Mouse (Mus musculus): ENCODE results near the gene Prtg.
A peak's percentile ranks its signal among the peaks of the same experiment; 100 is the strongest.

Prtg gene

GRCm38 (mm10) chr9:72902611-72903010 lies 95.9 kb downstream of the Prtg start:
- DNase-seq (ENCODE audit: extremely low read depth, low read depth, low spot score) = no peak

GRCm38 (mm10) chr9:72906693-72907103 lies 100.0 kb downstream of the Prtg start:
- DNase-seq (ENCODE audit: extremely low read depth, low read depth, low spot score) = no peak

GRCm38 (mm10) chr9:72911381-72911780 lies 104.7 kb downstream of the Prtg start:
- DNase-seq (ENCODE audit: extremely low read depth, low read depth, low spot score) = no peak

DNA sequence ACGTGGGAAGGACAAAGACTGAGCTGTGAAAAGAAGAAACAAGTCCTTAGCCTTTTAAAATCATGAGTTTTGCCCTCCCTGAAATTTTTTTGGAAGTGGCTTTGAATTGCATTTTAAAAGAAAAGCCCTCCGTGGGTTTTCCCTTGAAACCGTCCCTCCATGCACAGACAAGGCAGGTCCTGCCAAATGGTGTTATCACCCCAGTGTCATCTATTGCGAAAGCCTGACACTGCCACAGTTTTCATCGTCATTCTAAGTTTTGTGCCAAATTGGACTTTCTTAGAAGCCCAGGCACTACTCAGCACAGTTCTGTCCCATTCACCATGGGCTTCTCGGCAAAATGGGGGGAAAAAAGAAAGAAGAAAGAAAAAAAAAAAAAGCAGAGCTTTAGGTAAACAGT lies 106.9 kb downstream of the Prtg start:
- DNase-seq (ENCODE audit: extremely low read depth, low read depth, low spot score) = no peak

- no peak for DNase-seq (ENCODE audit: extremely low read depth, low read depth, low spot score)
Measured at GRCm38 (mm10) chr9:72915728-72916127, 109.1 kb downstream of the Prtg start.

DNA sequence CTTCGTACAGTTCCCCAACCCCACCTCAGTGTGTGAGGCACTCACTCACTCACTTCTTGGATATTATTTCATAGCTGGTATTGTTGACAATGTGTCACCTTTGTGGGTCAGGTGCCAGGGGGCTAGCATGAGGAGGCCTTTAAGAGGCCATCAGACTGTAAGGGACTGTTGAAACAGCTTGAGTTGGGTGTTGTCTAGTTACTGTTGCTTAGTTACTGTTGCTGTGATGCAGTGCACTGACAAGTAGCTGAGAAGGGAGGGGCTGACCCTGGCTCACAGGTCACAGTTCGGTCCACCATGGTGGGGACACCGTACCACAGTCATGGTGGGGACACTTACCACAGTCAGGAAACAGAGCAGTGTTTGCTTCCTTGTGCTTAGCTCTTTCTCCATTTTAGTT lies 116.4 kb downstream of the Prtg start:
- no peak for DNase-seq (ENCODE audit: extremely low read depth, low read depth, low spot score)

DNA sequence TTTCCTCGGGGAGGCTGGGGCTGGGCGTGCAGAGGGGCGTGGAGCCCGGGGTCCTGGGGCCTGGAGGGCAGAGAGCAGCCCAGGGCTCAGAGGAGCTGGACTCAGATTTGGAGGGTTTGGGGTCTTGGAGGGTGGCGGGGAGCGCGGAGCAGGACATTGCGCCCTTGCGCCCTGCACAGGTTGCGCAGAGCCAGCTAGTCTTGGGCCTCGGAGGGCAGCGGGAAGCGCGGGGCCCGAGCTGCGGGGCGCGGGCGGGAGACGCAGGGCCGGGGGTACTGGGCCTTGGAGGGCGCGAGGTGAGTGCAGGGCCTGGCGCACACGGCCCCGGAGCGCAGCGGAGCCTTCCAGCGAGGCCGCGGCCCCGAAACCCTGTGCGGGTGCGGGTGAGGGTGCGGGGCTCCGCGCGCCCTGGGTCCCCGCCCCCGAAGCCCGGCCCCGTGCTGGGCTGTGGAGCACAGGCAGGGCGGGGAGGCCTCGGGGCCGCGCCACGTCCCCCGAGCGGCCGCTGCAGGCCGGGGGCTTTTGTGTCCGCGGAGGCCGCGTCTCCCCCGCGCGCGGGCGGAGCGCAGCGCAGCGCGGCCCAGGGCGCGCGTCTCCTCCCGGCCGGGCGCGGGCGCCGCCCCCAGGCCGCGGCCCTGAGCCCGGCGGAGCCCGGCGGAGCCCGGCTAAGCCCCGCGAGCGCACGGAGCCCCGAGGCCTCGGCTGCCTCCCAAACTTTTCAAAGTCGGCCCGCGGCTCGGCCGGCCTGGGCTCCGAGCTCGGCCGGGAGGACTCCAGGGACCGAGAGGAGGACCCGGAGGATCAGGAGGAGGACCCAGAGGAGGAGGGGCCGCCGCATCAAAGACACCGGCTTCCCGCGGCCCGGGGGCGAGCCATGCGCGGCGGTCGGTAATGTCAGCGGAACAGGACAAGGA lies 118.6 kb downstream of the Prtg start, which contains the start of gene Pygo1:
Gene Pygo1 (plus strand): TSS at position 625 of the 914 bp plus-strand sequence.
- DNase-seq (ENCODE audit: extremely low read depth, low read depth, low spot score) = no peak

- DNase-seq (ENCODE audit: extremely low read depth, low read depth, low spot score) = no peak
Measured at GRCm38 (mm10) chr9:72925935-72926258, 119.2 kb downstream of the Prtg start.

DNA sequence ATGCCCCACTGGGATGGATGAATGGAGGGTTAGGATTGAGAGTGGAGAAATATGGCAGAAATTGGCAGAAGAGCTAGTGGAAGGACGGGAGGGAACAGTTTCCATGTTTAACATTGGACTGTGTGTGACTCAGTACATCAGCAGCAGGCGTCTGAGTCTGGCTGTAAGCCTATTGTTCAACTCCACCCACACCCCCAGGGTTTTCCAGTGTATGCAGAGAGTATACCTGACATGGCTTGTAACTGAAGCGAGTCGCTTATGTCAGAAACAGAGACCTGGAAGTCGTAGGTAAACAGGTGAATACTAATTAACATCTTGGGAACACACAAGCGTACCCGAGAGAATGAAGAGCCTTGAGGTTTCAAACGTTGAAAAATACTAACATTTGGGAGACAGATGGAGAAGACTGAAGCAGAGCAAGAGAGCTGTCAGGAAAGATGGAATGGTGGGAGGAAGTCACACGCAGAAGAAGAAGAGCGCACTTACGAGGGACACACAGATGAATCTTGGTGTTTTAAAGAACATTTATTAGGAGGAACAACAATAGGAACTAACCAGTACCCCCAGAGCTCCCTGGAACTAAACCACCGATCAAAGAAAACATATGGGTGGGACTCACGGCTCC lies 124.6 kb downstream of the Prtg start:
- DNase-seq (ENCODE audit: extremely low read depth, low read depth, low spot score) = no peak

DNA sequence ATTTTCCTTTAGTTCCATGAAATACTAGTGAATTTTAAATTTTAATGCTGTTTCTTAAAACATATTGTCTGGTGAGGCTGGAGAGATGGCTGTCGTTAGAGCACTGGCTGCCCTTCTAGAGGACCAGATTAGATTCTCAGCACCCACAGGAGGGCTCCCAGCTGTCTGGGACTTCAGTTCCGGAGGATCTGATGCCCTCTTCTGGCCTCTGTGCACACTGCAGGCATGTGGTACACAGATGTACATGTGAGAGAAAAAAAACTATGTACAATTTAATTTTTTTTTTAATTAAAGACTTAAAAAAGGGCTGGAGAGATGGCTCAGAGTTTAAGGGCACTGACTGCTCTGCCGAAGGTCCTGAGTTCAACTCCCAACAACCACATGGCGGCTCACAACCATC lies 128.6 kb downstream of the Prtg start:
- DNase-seq (ENCODE audit: extremely low read depth, low read depth, low spot score) = no peak

- peak; percentile 56 for DNase-seq (ENCODE audit: extremely low read depth, low read depth, low spot score)
Measured at GRCm38 (mm10) chr9:72936301-72936700, 129.6 kb downstream of the Prtg start.

GRCm38 (mm10) chr9:72943424-72943823 lies 136.8 kb downstream of the Prtg start:
- DNase-seq (ENCODE audit: extremely low read depth, low read depth, low spot score) = no peak

GRCm38 (mm10) chr9:72944286-72944685 lies 137.6 kb downstream of the Prtg start:
- DNase-seq (ENCODE audit: extremely low read depth, low read depth, low spot score) = no peak

GRCm38 (mm10) chr9:72947010-72947409 lies 140.3 kb downstream of the Prtg start:
- DNase-seq (ENCODE audit: extremely low read depth, low read depth, low spot score) = no peak

DNA sequence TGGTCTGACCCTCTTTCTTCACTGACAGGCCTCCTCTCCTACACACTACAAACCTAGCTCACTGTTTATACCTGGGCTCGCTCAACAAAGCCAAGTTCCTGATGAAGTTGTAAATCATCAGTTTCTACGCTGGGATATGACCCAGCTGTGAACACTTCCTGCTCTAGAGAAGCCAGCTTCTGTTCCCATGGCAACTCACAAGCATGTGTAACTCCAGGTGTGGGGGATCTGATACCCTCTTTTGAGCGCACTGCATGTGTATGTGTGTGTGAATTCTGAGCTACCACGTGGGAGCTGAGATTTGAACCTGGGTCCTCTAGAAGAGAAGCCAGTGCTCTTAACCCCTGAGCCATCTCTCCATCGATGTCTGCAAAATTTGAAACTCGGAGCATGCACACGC lies 142.9 kb downstream of the Prtg start:
- DNase-seq (ENCODE audit: extremely low read depth, low read depth, low spot score) = no peak

DNA sequence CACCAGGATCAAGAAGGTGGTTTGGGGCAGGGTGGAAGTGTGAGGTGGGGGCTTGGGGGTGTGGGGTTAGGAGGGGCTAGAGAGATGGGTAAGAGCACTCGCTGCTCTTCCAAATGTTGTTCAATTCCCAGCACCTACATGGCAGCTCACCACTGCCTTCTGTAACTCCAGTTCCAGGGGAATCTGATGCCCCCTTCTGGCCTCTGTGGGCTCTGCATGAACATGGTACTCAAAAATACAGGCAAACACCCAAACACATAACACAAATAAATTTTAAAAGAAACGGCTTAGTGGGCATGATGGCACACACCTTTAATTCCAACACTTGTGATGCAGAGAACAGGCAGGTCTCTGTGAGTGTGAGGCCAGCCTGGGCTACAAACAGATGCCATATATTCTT lies 148.1 kb downstream of the Prtg start:
- DNase-seq (ENCODE audit: extremely low read depth, low read depth, low spot score) = no peak

DNA sequence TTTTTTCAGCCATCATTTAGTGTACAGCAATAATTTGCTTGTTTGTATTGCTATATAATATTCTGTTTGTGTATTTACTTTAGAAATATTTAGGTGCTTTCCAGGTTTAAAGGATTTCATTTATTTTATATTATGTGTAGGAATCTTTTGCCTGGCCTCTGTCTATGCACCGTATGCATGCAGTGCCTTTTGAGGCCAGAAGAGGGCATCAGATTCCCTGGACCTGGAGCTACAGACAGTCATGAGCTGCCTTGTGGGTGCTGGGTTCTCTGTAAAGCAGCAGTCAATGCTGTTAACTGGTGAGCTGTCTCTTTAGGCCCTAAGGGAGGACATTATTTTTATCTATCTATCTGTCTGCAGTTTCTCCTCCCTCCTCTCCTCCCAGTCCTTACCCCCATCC lies 148.9 kb downstream of the Prtg start:
- no peak for DNase-seq (ENCODE audit: extremely low read depth, low read depth, low spot score)

GRCm38 (mm10) chr9:72958521-72959450 lies 152.1 kb downstream of the Prtg start, which contains the start of the genes Dyx1c1 and Gm44503:
Dyx1c1 (plus strand) TSS chr9:72958785.
Gm44503 (plus strand) TSS chr9:72958852.
- DNase-seq (ENCODE audit: extremely low read depth, low read depth, low spot score) = no peak

DNA sequence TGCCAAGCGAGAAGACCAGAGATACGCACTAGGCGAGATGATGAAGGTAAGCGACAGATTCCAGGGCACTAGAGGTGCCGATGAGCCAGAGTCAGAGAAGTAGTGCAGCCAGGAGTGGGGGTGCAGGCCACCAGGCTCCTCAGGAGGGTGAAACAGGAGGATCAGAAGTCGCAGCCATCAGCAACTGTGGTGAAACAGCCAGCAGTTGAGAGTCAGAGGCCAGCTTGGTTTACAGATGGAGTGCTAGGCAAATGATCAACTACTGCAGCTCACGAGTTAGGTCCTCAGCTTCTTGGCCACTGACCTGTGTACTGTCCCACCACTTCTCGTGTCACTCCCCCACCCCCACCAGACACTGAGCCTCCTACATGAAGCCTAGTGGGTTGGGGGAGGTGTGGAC lies 154.7 kb downstream of the Prtg start:
- DNase-seq (ENCODE audit: extremely low read depth, low read depth, low spot score) = no peak

GRCm38 (mm10) chr9:72961959-72962358 lies 155.3 kb downstream of the Prtg start:
- DNase-seq (ENCODE audit: extremely low read depth, low read depth, low spot score) = no peak
